Comparison of ENCODE assay signal across 21 mouse cellular contexts in the genomic region with DNA sequence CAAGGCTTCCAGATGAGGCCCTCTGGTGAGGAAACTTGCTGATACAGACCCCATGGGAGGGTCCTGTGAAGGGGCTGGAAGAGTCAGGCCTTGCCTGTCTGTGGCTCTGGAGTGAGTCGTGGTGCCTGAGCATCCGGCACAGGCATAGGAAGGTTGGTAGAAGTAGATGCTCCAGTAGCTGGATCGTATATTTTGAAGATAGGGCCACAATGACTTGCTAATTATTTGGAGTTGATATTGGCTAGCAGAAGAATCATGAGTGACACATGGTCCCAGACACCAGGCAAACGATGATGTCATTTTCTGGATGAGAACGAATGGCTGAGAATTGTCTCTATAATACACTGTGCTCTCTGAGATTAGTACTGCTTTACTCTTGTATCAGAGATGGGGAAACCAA.
A peak's percentile ranks its signal among the peaks of the same experiment; 100 is the strongest.
DNase-seq lines count a peak whose midpoint lies in the region; ATAC-seq and TF ChIP-seq lines count a peak whose summit lies in the region.
"Had no signal": no experiment of that assay in that cellular context is flagged by ENCODE, and none has a peak within 500 bp of the region (broad histone marks: within the 10 kb centered on the region; RNA-seq: fewer than 3 reads in every experiment).

No protein-coding gene starts in this region.

- WGBS in spleen, adult 2 months = 69% methylated on average over 5 of the region's 5 CpGs
- WGBS in lung, adult 2 months = 79% methylated on average over 5 of the region's 5 CpGs

- peaks cover 64% of the 10 kb centered on the region for H3K4me1 ChIP-seq in spleen, adult 2 months (ENCODE audit: control insufficient read depth, insufficient read depth, insufficient read length)
- H3K4me1 ChIP-seq in lung, adult 2 months (ENCODE audit: control insufficient read depth, insufficient read depth, low read length) = peaks cover 2% of the 10 kb centered on the region; the same call in 1 of the 2 replicates

- peak; percentile 8; the same call in 1 of the 2 replicates for ATAC-seq in megakaryocyte progenitor cell, adult 5-6 weeks (replicated peaks; ENCODE audit: poor library complexity)

- H3K27ac ChIP-seq in spleen, adult 2 months (ENCODE audit: insufficient read depth, low read length) = peak overlapping the region; percentile 22; the same call in 1 of the 2 replicates
- H3K27ac ChIP-seq: embryonic facial prominence, embryonic 15.5 days; forebrain, embryonic 12.5 days; gastrocnemius, adult 2 months; heart, embryonic 15.5 days; hindbrain, embryonic 13.5 days had no signal

- H3K27me3 ChIP-seq in spleen, adult 2 months (ENCODE audit: control insufficient read depth, insufficient read depth, low read length) = no peaks in the 10 kb centered on the region
- H3K27me3 ChIP-seq: embryonic facial prominence, embryonic 15.5 days; forebrain, embryonic 12.5 days; heart, embryonic 15.5 days; hindbrain, embryonic 13.5 days had no signal

- no peak for TF ChIP-seq POLR2A in spleen, adult 2 months (IDR thresholded peaks at IDR 0.05; ENCODE audit: low read depth, low read length)
- no peak for TF ChIP-seq POLR2A in lung, adult 2 months (IDR thresholded peaks at IDR 0.05; ENCODE audit: borderline replicate concordance, extremely low read depth, low read depth, low read length)

- peak; percentile 22 for DNase-seq in cerebellum, adult 9-10 months
- DNase-seq in cerebellum, postnatal 25 days = no peak
- DNase-seq in spleen, adult 2 months (ENCODE audit: low read depth in 1 of 2, low spot score in 2 of 2) = no peak
- DNase-seq in spleen, postnatal 36 days (ENCODE audit: low spot score in 2 of 2) = no peak
- no peak for DNase-seq in right cerebral cortex, postnatal 36 days (ENCODE audit: low spot score in 2 of 2)
- DNase-seq in lung, adult 2 months = no peak
- DNase-seq: adrenal gland, postnatal 10 days; B cell, adult 2 months; cerebellum, adult 11-12 months; cerebellum, adult 9-11 months; embryo, embryonic 11 days; gastrocnemius, adult 2 months; gastrocnemius, postnatal 36 days; heart, adult 18-20 months; heart, postnatal 14 days; kidney, adult 11 months had no signal

- no peak overlapping the region for H3K4me3 ChIP-seq in spleen, adult 2 months (ENCODE audit: extremely low read depth, insufficient read depth, insufficient read length)
- H3K4me3 ChIP-seq in lung, adult 2 months (replicated peaks; ENCODE audit: extremely low read depth, low read depth, low read length) = no peak overlapping the region
- H3K4me3 ChIP-seq: embryonic facial prominence, embryonic 15.5 days; forebrain, embryonic 12.5 days; gastrocnemius, adult 2 months; heart, embryonic 15.5 days; hindbrain, embryonic 13.5 days had no signal

- no peak for TF ChIP-seq CTCF in spleen, adult 2 months (IDR thresholded peaks at IDR 0.05; ENCODE audit: extremely low read depth, insufficient read depth, insufficient read length, insufficient replicate concordance)
- TF ChIP-seq CTCF in lung, adult 2 months (IDR thresholded peaks at IDR 0.05; ENCODE audit: insufficient read depth, low read length) = no peak

- H3K36me3 ChIP-seq in spleen, adult 2 months (ENCODE audit: control insufficient read depth, insufficient read depth, low read length) = no peaks in the 10 kb centered on the region
- H3K36me3 ChIP-seq: embryonic facial prominence, embryonic 15.5 days; forebrain, embryonic 12.5 days; heart, embryonic 15.5 days; hindbrain, embryonic 13.5 days had no signal
